Mouse (Mus musculus): ENCODE data around the gene Nlrp14. TPM values are rescaled to one million over a fixed set of nuclear protein-coding genes. Genes with fewer than 3 reads are reported as not detected.

Nlrp14 gene
- polyA plus RNA-seq, 1 experiment from 2014 or later = not detected

- Histone ChIP-seq H3K4me3 (replicated peaks) (no peak overlapping the region), H3K9ac (no peak overlapping the region), H3K4me1 (no peaks in the 10 kb centered on the region), H3K36me3 (no peaks in the 10 kb centered on the region), H3K4me2 (no peak overlapping the region), H3K27me3 (no peaks in the 10 kb centered on the region), H3K9me3 (replicated peaks) (no peaks in the 10 kb centered on the region), H3K27ac (no peak overlapping the region)
- no peak for ATAC-seq (replicated peaks; ENCODE audit: low FRiP score)
- WGBS = 90% methylated on average over 5 of the region's 5 CpGs
Measured at GRCm38 (mm10) chr7:107241371-107241883, 74.6 kb downstream of the Nlrp14 start.

Other genes starting within 250 kb of the Nlrp14 start
- not detected in 2 replicates for gene Olfr709-ps1, start 234.8 kb upstream of the Nlrp14 start, polyA plus RNA-seq (2015; fragmentation: Nextera tagmentation; extraction: Ambion mirVana)
- not detected in 2 replicates for gene Olfr710, start 218.7 kb upstream of the Nlrp14 start, polyA plus RNA-seq (2015; fragmentation: Nextera tagmentation; extraction: Ambion mirVana)
- not detected in 2 replicates for gene Olfr6, start 203.1 kb upstream of the Nlrp14 start, polyA plus RNA-seq (2015; fragmentation: Nextera tagmentation; extraction: Ambion mirVana)
- not detected in 2 replicates for gene Olfr711, start 191.5 kb upstream of the Nlrp14 start, polyA plus RNA-seq (2015; fragmentation: Nextera tagmentation; extraction: Ambion mirVana)
- gene Olfr2, start 160.9 kb upstream of the Nlrp14 start, polyA plus RNA-seq (2015; fragmentation: Nextera tagmentation; extraction: Ambion mirVana) = not detected in 2 replicates
- gene Olfr713, start 135.8 kb upstream of the Nlrp14 start, polyA plus RNA-seq (2015; fragmentation: Nextera tagmentation; extraction: Ambion mirVana) = not detected in 2 replicates
- not detected in 2 replicates for gene Olfr714, start 96.0 kb upstream of the Nlrp14 start, polyA plus RNA-seq (2015; fragmentation: Nextera tagmentation; extraction: Ambion mirVana)
- gene Olfr17, start 73.8 kb upstream of the Nlrp14 start, polyA plus RNA-seq (2015; fragmentation: Nextera tagmentation; extraction: Ambion mirVana) = not detected in 2 replicates
- gene Olfr715b, start 56.6 kb upstream of the Nlrp14 start, polyA plus RNA-seq (2015; fragmentation: Nextera tagmentation; extraction: Ambion mirVana) = not detected in 2 replicates
- not detected in 2 replicates for gene Olfr715, start 35.9 kb upstream of the Nlrp14 start, polyA plus RNA-seq (2015; fragmentation: Nextera tagmentation; extraction: Ambion mirVana)
- gene Olfr716, start 28.7 kb upstream of the Nlrp14 start, polyA plus RNA-seq (2015; fragmentation: Nextera tagmentation; extraction: Ambion mirVana) = not detected in 2 replicates
- gene Rbmxl2, start 42.5 kb downstream of the Nlrp14 start, polyA plus RNA-seq (2015; fragmentation: Nextera tagmentation; extraction: Ambion mirVana) = not detected in 2 replicates
- gene Syt9, start 203.7 kb downstream of the Nlrp14 start, polyA plus RNA-seq (2015; fragmentation: Nextera tagmentation; extraction: Ambion mirVana) = 4.9 and 5.2 TPM in 2 replicates

All from kidney, embryonic 15.5 days (tissue).